Mouse (Mus musculus) liver, postnatal 0 days (tissue): ENCODE results near the gene Rgs6. TPM values are rescaled to one million over a fixed set of nuclear protein-coding genes. Genes with fewer than 3 reads are reported as not detected.

Source experiments
- ATAC-seq: fragments of 200-750 bp; cut with Nextera tagmentation; 2 replicates; pipeline ENCODE4 v1.8.0; 2017; ENCODE audit warnings: mild to moderate bottlenecking, moderate library complexity
- DNase-seq: peaks from one replicate; pipeline ENCODE4 v3.0.0-alpha.2; 2016
- H3K27ac ChIP-seq: fragments of 300-500 bp; sonication (generic); 2 replicates; pipeline ENCODE4 v1.5.1; 2014; ENCODE audit warnings: antibody characterized with exemption, moderate library complexity, mild to moderate bottlenecking, low read depth
- H3K27me3 ChIP-seq: fragments of 300-500 bp; sonication (generic); 2 replicates; pipeline ENCODE4 v1.6.1; 2014; ENCODE audit warnings: low read length, control low read depth, mixed read lengths; ENCODE audit not compliant: insufficient read depth
- H3K36me3 ChIP-seq: fragments of 300-500 bp; sonication (generic); replicated peaks from 2 replicates; pipeline ENCODE4 v1.6.1; 2014; ENCODE audit warnings: mild to moderate bottlenecking, control low read depth, low read length, moderate library complexity, mixed read lengths; ENCODE audit not compliant: insufficient read depth
- H3K4me1 ChIP-seq: fragments of 300-500 bp; sonication (generic); 2 replicates; pipeline ENCODE4 v1.6.1; 2014; ENCODE audit warnings: antibody characterized with exemption, mild to moderate bottlenecking, control low read depth; ENCODE audit not compliant: insufficient read depth
- H3K4me2 ChIP-seq: fragments of 300-500 bp; sonication (generic); 2 replicates; pipeline ENCODE4 v1.6.1; 2014; ENCODE audit warnings: low read depth, mild to moderate bottlenecking, low read length, moderate library complexity, mixed read lengths
- H3K4me3 ChIP-seq: fragments of 300-500 bp; sonication (generic); 2 replicates; pipeline ENCODE4 v1.5.1; 2014; ENCODE audit warnings: low read depth, low read length
- H3K9ac ChIP-seq: fragments of 300-500 bp; sonication (generic); replicated peaks from 2 replicates; pipeline ENCODE4 v1.6.1; 2014; ENCODE audit warnings: mild to moderate bottlenecking, moderate library complexity
- H3K9me3 ChIP-seq: fragments of 300-500 bp; sonication (generic); 2 replicates; pipeline ENCODE4 v1.6.1; 2016; ENCODE audit warnings: mild to moderate bottlenecking, control low read depth, low read length, mixed read lengths
- CTCF ChIP-seq: sonication (generic); IDR thresholded peaks from 2 replicates; pipeline ENCODE4 v1.5.1; 2016; ENCODE audit warnings: antibody characterized with exemption, low read depth
- EP300 ChIP-seq: IDR thresholded peaks from 2 replicates; pipeline ENCODE4 v1.6.1; 2016; ENCODE audit warnings: antibody characterized with exemption, low read depth, mild to moderate bottlenecking
- WGBS: fragments of 180-500 bp; shearing (Covaris S2); extraction: QIAGEN DNeasy Blood & Tissue Kit; methylation state at CpG from one replicate; pipeline ENCODE4 v1.1.7; 2014; ENCODE audit not compliant: insufficient replicate concordance; 5-methylcytosine and 5-hydroxymethylcytosine counted together
- polyA plus RNA-seq: library from polyadenylated mRNA; unstranded; fragments of >200 nt; fragmentation: Nextera tagmentation; extraction: Ambion mirVana; gene quantifications from 2 replicates; pipeline ENCODE4 v1.2.1, GENCODE M21; 2015

Rgs6 gene
- polyA plus RNA-seq, 1 experiment from 2014 or later, result 0.09 TPM

DNA sequence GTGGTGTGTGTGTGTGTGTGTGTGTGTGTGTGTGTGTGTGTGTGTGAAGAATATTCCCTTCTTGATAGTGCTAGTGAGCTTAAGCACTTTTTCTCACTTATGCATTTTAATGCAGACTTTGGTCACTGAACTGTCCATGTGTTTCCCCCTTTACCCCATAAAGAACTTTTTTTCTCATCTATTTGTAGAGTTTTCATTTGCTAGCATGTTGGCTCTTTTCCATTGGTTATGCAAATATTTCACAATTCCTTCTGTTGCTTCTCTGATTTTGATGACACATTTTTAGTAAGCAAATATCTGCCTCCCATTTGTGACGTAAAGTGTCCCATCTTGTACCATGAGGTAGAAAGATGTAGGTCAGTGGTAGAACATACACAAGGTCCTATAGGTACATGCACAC lies 295.0 kb downstream of the Rgs6 start:
- WGBS, result 61% methylated on average over 1 of the region's 1 CpGs
- Histone ChIP-seq H3K9me3 (no peaks in the 10 kb centered on the region), H3K4me3 (no peak overlapping the region), H3K27me3 (no peaks in the 10 kb centered on the region), H3K4me1 (no peaks in the 10 kb centered on the region), H3K36me3 (no peaks in the 10 kb centered on the region), H3K9ac (no peak overlapping the region), H3K4me2 (no peak overlapping the region), H3K27ac (no peak overlapping the region)
- ATAC-seq (peak; percentile 86), DNase-seq (no peak)
- TF ChIP-seq EP300 (peak; percentile 47; the same call in 1 of the 2 replicates), CTCF (no peak)

DNA sequence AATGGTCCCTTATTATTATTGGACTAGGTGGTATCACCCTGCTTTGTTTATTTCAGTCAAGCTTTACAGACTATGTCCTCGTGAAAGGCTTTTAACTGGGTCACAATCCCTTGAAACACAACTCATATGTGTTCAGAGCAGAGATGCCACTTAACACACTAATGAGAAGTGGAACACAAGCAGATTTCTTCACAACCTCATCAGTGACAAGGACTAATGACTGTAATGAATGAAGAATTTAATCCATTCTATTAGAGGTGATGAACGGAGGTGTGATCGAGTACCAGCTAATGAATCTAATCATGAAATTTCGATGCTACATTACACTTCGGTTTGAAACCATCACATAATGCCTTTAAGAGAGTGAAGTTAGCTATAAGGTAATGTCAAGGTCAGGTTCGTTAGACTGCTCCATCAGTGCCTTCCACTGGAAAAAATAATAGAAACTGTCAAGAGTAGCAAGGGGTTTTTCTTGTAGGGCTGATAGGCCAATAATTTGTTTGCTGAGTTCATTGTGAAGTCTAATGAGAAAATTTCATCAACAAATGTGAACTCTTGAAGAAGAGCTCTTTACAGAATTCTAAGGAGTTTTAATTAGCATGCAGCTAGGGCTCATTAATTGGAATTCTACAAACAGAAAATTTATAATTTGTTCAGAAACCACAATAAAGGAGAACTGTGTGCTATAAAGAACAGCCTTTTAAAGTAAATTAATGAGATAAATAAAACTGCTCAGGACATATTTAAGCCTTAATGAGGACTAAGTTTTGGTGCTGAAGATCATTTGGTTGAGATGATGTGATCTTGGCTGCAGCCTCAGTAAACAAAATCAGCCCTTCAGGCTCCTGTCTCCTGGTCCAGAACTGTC lies 307.1 kb downstream of the Rgs6 start:
- no peaks in the 10 kb centered on the region for H3K36me3 ChIP-seq
- no peak overlapping the region for H3K27ac ChIP-seq
- 73% methylated on average over 6 of the region's 6 CpGs for WGBS
- no peak for DNase-seq
- no peak overlapping the region for H3K4me3 ChIP-seq
- H3K9ac ChIP-seq, result no peak overlapping the region
- no peak for TF ChIP-seq CTCF
- no peak for TF ChIP-seq EP300
- no peak for ATAC-seq
- H3K4me1 ChIP-seq, result no peaks in the 10 kb centered on the region
- no peaks in the 10 kb centered on the region for H3K27me3 ChIP-seq
- H3K9me3 ChIP-seq, result no peaks in the 10 kb centered on the region
- no peak overlapping the region for H3K4me2 ChIP-seq

DNA sequence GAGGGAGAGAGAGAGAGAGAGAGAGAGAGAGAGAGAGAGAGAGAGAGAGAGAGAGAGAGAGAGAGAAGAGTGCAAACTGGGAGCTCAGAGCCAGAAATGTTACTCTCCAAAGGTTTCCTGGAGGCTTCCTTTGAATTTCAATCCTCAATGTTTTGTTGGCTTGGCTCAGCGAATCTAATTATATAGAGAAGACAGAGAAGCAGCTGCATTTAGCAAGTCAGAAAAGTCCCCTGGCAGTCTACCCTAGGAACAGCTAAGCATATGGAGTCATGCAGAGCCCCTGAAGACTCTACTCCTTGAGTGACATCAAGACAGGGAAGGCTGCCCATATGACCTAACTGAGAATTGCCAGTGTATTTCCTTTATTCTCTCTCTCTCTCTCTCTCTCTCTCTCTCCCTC lies 317.7 kb downstream of the Rgs6 start:
- H3K4me1 ChIP-seq, result no peaks in the 10 kb centered on the region
- H3K9ac ChIP-seq, result no peak overlapping the region
- no peak overlapping the region for H3K4me2 ChIP-seq
- H3K27ac ChIP-seq, result no peak overlapping the region
- no peaks in the 10 kb centered on the region for H3K36me3 ChIP-seq
- ATAC-seq (no peak), DNase-seq (no peak)
- no peak overlapping the region for H3K4me3 ChIP-seq
- TF ChIP-seq EP300, result no peak
- TF ChIP-seq CTCF, result no peak
- no peaks in the 10 kb centered on the region for H3K9me3 ChIP-seq
- H3K27me3 ChIP-seq, result no peaks in the 10 kb centered on the region
- 57% methylated on average over 1 of the region's 1 CpGs for WGBS

DNA sequence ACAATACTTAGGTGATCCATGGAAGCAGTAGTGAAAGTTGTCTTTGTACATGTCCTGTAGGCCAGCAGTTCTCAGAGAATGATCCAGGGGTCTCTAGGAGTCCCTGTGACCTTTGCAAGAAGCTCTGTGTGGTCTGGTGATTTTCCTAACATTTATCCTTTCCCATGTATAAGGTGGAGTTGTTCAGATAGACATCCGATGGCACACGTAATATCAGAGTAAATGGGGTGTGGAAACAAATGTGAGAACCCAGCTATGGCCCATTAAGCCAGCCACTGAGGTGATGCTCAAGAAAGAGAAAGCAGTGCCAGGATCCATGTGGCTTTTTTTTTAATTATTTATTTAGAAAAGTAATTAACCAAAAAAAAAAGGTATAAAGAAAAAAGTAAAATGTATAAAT lies 322.8 kb downstream of the Rgs6 start:
- Histone ChIP-seq H3K4me2 (no peak overlapping the region), H3K9ac (no peak overlapping the region), H3K27me3 (no peaks in the 10 kb centered on the region), H3K9me3 (no peaks in the 10 kb centered on the region), H3K4me3 (no peak overlapping the region), H3K27ac (no peak overlapping the region), H3K4me1 (no peaks in the 10 kb centered on the region), H3K36me3 (no peaks in the 10 kb centered on the region)
- TF ChIP-seq EP300 (no peak), CTCF (no peak)
- DNase-seq (no peak), ATAC-seq (no peak)
- 83% methylated on average over 2 of the region's 2 CpGs for WGBS

DNA sequence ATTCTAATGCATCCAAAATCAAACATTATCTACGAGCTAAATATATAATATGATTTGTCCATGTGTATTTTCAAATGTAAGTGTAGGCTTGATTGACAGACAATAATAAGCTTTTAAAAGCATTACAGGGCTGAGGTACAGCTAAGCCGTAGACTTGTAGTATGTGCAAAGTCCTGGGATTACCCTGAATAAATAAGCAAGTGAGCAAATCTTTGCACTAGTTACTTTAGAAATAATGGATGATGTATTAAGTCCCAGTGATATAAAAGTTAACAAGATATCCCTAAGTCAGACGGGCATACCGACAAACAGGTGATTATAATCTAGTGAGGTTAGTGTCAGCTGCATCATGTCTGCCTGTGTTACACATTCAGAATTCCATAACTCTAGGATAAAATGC lies 326.0 kb downstream of the Rgs6 start:
- ATAC-seq (peak; percentile 70), DNase-seq (no peak)
- no peaks in the 10 kb centered on the region for H3K4me1 ChIP-seq
- no peaks in the 10 kb centered on the region for H3K36me3 ChIP-seq
- WGBS, result 56% methylated on average over 4 of the region's 4 CpGs
- H3K4me3 ChIP-seq, result no peak overlapping the region
- H3K27ac ChIP-seq, result 0 out of 2 replicates have a peak overlapping the region, but pooled peaks have one; percentile 31
- TF ChIP-seq EP300, result no peak
- no peak for TF ChIP-seq CTCF
- no peak overlapping the region for H3K9ac ChIP-seq
- no peaks in the 10 kb centered on the region for H3K27me3 ChIP-seq
- H3K4me2 ChIP-seq, result no peak overlapping the region
- H3K9me3 ChIP-seq, result no peaks in the 10 kb centered on the region

DNA sequence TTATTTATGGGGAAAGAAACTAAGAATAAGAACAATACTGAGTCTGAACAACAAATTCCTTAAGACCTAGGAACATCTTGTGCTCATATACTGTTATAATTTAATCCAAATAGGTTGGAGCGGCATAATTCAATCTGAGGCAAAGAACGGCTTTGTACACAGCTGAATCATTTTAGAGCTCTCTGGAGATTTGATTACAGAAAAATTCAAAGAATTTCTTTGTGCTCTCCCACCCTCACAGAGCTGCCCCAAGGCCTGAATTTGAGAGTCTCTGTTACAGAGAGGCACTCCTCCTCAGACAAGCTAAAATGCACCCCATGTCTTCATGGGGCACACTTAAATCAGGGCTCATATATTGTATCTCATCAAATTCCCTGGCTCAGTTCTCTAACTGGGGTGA lies 332.1 kb downstream of the Rgs6 start:
- Histone ChIP-seq H3K9me3 (no peaks in the 10 kb centered on the region), H3K9ac (no peak overlapping the region), H3K4me2 (no peak overlapping the region), H3K36me3 (no peaks in the 10 kb centered on the region), H3K27me3 (no peaks in the 10 kb centered on the region), H3K4me3 (no peak overlapping the region), H3K27ac (no peak overlapping the region), H3K4me1 (no peaks in the 10 kb centered on the region)
- no peak for TF ChIP-seq EP300
- TF ChIP-seq CTCF, result no peak
- ATAC-seq, result no peak
- 69% methylated on average over 2 of the region's 2 CpGs for WGBS
- DNase-seq, result no peak
